Mouse (Mus musculus) lung, postnatal 14 days (tissue): ENCODE results near the gene Fbxl4.

Experiments used
- DNase-seq: peaks from one replicate; pipeline ENCODE4 v3.0.0; 2021

Gene Fbxl4

DNA sequence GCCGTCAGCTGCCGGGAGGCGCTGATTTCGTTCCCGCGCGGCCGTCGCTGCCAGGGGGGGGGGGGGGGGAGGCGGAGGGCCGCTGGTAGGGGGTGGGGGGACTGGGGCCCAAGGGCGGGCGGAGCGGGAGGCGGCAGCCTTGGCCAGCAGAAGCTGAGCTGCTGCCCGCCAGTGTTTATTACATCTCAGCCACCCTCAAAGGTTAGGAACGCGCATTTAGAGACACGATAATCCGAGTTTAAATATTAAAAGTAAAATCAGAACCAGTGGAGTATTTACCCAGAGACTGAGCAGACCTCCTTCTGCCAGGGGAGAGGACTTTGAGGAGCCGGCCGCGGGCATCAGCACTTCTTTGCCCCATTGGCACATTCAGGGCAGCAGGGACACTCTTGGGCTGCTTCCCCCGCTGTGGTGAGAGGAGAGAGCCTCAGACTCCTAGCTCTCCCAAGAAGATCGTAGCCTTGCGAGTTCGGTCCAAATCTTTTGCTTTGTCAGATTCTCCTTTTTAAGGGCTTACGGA lies 120.4 kb downstream of the Fbxl4 start:
- DNase-seq, result no peak

DNA sequence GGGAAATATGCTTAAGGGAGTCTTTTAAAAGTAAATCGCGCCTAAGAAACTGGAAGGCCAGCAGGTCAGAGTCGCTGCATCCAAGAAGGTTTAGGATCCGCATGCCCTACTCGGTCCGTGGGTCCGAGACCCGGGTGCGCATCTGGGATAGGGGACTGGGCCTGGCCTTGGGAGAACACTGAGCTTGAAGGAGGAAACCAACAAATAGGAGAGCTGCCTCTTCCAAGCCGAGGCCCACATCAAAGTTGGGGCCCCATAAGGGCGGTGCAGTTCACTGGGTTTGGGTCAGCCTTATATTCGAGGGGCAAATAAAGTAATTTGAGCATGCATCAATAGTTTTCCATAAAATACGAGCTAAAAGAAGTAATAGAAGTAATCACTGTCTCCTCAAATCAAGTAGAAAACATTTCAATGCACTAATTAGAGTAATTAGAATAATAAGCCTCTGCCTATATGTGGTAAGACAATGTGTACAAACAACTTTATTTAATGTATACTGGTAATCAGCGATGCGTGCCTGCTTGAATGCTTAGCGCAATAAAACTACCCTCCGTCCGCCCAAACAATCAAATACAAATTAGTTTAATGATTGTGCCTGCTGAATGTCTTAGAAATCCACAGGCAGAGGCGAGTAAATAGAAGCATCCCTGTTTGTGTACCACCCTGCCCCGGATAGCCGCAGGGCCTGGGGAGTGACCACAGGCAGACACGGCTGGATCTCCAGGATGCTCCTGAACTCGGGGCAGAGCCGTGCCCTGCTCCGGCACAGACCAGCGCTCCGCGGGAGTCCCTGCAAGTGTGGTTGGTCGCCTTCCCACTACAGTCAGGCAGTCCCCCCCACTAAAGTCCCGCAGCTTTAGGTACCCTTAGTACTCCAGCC lies 121.4 kb downstream of the Fbxl4 start:
- DNase-seq, result no peak

DNA sequence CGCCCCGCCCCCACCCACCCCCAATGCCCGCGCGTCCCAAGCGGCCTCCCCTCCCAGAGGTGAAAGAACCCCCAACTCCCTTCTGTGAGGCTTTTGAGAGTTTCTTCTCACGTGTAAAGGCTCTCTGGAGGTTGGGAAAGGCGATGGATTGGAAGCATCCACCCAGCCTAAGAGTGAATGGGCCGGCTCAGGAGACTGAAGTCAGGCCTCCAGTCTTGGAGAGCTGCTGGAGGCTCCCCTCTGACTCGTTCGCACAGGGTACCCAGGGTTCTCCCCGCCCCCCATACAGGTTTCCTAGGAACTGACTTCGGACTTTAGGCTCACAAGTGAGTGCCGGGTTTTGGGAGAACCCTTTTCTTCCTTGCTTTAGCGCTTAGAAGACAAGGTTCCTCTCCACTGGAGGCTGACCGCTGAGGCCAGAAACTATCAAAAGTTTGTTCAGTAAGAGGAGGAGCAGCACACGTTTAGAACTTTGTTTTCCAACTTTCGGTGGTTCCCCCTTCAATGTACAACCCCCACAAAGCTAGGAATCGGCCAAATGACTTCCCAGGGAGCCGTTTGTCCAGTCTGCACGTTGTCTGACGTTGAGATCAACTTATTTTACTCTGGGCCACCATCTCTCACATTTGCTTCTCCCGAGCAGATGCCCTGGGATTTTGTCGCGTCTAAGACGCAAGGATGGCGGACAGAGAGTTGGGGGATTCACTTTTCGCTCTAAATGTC lies 122.2 kb downstream of the Fbxl4 start:
- no peak for DNase-seq

DNA sequence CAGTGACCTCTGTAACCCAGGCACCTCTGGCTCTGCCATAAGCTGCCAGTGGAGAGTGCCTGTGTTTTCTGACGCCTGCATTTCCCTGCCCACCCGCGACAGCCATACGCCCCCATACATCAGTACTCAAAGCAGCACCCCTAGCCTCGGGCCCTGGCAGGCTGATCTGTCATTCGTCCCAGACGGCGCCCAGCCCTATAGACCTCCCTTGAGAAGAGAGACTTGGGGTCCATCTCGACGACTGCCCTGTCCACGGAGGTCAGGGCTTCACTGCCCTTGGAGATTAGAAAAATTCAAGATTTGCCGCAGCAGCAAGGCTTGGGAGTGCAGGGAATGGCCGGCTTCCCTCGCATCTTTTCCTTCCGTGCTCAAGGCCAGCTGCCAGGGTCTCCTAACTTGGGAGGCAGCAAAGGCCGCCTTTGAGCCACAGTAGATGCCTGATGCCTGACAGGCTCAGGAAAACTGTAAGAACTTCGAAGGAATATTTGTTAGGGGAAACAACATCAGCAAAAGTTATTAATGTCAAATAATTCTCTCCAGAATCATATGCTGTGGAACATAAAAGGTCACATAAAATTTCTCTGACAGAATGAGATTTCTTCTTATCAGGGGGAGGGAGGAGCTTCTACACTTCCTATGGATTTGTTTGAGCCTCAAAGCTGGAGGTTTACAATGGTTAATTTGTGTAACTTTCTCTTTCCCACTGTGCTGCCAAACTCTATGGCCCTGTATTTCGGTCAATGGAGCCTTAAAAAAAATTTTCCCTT lies 122.9 kb downstream of the Fbxl4 start:
- DNase-seq, result no peak

DNA sequence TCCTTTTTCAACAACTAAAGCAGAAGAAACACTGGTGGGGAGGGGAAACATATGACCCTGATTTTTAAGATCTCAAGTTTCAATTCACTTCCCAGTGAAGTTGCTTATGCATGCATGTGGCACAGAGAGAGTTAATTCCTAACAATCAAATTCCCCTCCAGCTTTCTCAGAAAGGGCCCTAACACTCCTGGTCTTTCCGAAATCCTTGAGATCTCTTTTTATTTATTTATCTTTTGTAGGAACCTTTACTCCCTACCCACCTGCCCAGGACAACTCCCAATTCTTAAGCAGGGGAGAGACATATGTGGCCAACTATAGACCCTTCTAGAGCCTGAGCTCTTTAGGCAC lies 123.5 kb downstream of the Fbxl4 start:
- no peak for DNase-seq

DNA sequence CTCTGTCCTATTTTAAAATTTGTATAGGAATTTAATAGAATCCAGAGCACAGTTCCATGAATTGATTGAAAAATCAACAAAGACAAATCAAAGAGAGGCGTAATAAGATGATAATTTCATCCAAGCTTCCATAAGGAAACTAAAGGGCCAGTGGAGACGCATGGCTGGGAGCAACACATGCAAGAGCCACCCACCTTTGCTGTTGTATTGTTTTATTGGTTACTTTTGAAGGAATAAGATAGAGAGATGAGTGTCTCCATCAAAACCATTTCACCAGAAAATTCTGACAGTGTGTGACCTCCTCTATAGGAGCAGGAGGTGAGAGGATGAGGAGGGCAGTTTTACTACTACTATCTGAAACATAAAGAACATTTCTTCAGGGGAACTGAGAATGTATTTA lies 124.8 kb downstream of the Fbxl4 start:
- DNase-seq, result no peak

DNA sequence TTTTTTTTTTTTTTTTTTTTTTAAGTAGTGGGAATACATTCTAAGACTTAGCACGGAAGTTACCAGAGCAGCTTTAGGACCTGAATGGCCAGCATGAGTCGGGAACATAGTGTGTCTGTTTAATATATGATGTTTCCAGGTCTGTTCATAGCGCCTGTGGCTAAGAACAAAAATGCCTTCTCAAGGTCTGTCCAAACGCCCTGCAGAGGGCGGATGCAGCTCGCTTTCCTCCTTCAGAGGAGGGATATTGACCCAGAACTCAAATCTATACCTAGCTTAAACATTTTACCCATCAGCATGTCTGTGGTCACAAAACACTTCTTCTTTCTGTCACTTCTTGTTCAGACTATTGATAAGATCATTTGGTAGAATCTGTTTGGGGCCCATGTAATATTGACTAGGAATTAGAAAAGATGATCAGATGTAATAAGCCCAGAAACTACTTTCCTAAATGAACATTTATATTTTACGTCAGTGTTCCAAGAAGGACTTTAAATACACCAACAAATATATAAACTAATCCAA lies 125.5 kb downstream of the Fbxl4 start:
- no peak for DNase-seq

DNA sequence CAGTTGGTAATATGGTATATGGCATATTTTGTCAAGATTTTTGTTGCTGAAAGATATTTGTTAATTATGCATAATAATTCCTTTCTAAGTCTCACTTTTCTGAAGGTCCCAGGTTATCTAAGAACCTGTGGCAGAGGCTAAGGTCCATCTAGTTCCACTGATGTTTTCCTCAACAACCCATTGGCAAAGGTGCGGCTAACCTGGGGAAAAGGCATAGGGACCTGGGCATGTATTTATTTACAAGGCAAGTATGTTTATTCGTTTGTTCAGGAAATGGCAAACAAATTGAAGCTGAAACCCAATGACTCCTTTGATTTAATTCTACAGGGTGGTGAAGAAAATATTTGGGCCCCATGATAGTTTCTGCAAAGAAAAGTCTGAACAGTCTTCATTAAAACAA lies 126.2 kb downstream of the Fbxl4 start:
- DNase-seq, result no peak
